Mouse (Mus musculus): ENCODE data around the gene Tceanc. TPM values are rescaled to one million over a fixed set of nuclear protein-coding genes. Genes with fewer than 3 reads are reported as not detected.
"Not testable (repeated sequence)": the region's sequence is repeated elsewhere in the genome, so short reads cannot be mapped to it uniquely, and the experiment has no call there.

Gene Tceanc
- polyA plus RNA-seq, 1 experiment from 2014 or later = 4.0 TPM

DNA sequence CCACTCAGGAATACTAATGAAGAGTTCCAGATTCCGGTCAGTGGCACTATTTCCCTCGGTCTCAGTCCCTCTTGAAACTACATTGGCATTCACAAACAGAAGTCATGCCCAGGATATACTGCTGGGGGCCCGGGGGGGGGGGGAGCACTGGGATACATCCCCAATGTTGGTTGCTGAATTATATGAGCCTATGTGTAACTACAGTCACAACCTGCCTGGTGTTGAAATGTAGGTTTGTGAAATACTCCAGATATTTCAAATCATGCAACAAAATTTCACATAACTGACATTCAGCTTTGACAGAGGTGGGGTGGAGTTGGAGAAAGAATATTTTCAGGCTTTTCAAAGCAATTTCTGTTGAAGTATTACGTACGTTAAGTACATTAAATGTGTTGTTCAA is 2.4 kb upstream of the Tceanc start:
- 81% methylated on average over 5 of the region's 5 CpGs for WGBS
- H3K27ac ChIP-seq (replicated peaks) = no peak overlapping the region
- no peak overlapping the region for H3K4me2 ChIP-seq
- no peaks in the 10 kb centered on the region; the same call in 1 of the 2 replicates for H3K27me3 ChIP-seq (replicated peaks)
- no peaks in the 10 kb centered on the region for H3K4me1 ChIP-seq
- no peak overlapping the region for H3K9ac ChIP-seq (replicated peaks)
- no peaks in the 10 kb centered on the region for H3K9me3 ChIP-seq (replicated peaks)
- H3K36me3 ChIP-seq = no peaks in the 10 kb centered on the region
- no peak overlapping the region for H3K4me3 ChIP-seq (replicated peaks)
- no peak for ATAC-seq (ENCODE audit: low FRiP score)

DNA sequence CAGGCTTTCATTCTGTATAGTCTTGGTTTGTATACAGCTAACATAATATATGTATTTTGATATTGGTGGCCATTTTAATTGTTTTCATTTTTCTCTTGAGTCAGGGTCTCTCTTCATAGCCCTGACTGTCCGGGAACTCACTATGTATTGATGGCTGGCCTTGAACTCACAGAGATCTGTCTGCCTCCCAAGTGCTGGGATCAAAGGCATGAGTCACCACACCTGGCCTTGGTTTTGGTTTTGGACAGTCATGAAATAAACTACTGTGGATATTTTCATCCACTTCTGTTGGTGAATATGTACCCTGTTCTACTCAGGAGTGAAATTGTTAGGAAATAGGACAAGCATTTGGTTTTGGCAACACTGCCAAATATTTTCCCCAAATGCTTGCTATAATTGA is 1.7 kb downstream of the Tceanc start:
- no peak overlapping the region for H3K9ac ChIP-seq (replicated peaks)
- peaks cover 7% of the 10 kb centered on the region; the same call in 1 of the 2 replicates for H3K27me3 ChIP-seq (replicated peaks)
- ATAC-seq (ENCODE audit: low FRiP score) = no peak
- H3K9me3 ChIP-seq (replicated peaks) = no peaks in the 10 kb centered on the region
- no peak overlapping the region for H3K4me3 ChIP-seq (replicated peaks)
- H3K4me2 ChIP-seq = no peak overlapping the region
- H3K27ac ChIP-seq (replicated peaks) = no peak overlapping the region
- no peaks in the 10 kb centered on the region; the same call in 1 of the 2 replicates for H3K4me1 ChIP-seq
- H3K36me3 ChIP-seq = no peaks in the 10 kb centered on the region
- 85% methylated on average over 1 of the region's 1 CpGs for WGBS

DNA sequence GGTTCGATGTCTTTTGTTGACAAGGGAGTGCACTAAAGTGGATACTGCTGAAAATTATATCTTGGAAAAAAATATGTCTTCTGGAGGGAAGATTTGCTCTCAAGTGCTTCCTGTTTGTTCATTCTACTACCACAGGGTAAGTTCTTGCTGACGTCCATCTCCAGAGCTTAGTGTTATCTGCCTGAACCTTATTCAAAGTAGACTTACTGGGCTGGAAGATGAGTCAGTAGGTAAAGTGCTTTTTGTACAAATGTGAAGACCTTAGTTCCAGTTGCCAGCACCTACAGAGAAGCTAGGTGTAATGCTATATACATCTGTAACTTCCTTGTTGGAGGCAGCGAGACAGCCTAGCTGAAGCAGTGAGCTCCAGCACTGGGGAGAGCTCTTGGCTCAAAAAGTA is 2.4 kb downstream of the Tceanc start:
- no peak for ATAC-seq (ENCODE audit: low FRiP score)
- Histone ChIP-seq H3K4me2 (no peak overlapping the region), H3K4me3 (replicated peaks) (no peak overlapping the region), H3K36me3 (no peaks in the 10 kb centered on the region), H3K27me3 (replicated peaks) (peaks cover 7% of the 10 kb centered on the region; the same call in 1 of the 2 replicates), H3K9me3 (replicated peaks) (no peaks in the 10 kb centered on the region), H3K9ac (replicated peaks) (no peak overlapping the region), H3K4me1 (no peaks in the 10 kb centered on the region; the same call in 1 of the 2 replicates), H3K27ac (replicated peaks) (no peak overlapping the region)
- WGBS = 93% methylated on average over 3 of the region's 3 CpGs

DNA sequence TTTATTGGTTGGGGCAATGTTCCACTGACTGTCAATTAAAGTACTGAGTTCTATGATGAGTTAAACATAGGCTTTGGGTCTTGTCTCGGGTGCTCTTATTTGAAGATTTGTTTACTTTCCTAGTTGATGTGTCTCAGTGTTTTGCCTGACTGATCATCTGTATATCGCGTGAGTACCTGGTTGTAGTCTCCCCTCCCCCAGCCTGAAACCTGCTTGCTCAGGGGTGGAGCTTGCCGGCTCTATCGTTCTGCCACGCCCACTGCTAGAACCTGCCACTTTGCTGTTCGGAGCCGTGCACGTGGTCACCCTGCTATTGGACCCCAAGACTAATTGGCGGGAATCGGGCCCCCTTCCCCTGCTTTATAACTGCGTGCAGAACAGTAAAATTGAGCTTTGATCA is 4.3 kb downstream of the Tceanc start:
- peak overlapping the region; percentile 42 for H3K4me2 ChIP-seq
- H3K9ac ChIP-seq (replicated peaks); H3K27me3 ChIP-seq (replicated peaks); H3K4me3 ChIP-seq (replicated peaks); H3K4me1 ChIP-seq; H3K9me3 ChIP-seq (replicated peaks); H3K27ac ChIP-seq (replicated peaks); ATAC-seq (ENCODE audit: low FRiP score); H3K36me3 ChIP-seq: not testable (repeated sequence)
- 20% methylated on average over 12 of the region's 12 CpGs for WGBS

DNA sequence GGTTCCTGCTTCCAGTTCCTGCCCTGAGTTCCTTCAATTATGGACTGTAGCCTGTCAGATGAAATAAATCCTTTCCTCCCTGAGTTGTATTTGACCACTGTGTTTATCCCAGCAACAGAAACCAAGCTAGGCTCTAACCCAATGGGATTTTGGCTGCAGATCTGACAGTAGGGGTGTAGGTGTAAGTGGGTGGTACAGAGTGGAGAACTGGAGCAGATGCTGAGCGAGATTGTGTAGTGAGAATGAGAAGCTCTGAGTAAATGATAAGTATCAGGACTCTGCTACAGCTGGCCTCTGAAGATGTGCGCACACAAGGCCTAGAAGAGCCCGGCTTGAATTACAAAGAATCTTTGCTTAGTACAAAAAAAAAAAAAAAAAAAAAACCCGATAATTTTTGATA is 6.3 kb downstream of the Tceanc start:
- Histone ChIP-seq H3K9me3 (replicated peaks) (no peaks in the 10 kb centered on the region), H3K27me3 (replicated peaks) (peaks cover 7% of the 10 kb centered on the region; the same call in 1 of the 2 replicates), H3K9ac (replicated peaks) (no peak overlapping the region), H3K4me1 (no peaks in the 10 kb centered on the region; the same call in 1 of the 2 replicates), H3K4me3 (replicated peaks) (no peak overlapping the region), H3K36me3 (no peaks in the 10 kb centered on the region), H3K4me2 (no peak overlapping the region), H3K27ac (replicated peaks) (no peak overlapping the region)
- 98% methylated on average over 4 of the region's 4 CpGs for WGBS
- no peak for ATAC-seq (ENCODE audit: low FRiP score)

DNA sequence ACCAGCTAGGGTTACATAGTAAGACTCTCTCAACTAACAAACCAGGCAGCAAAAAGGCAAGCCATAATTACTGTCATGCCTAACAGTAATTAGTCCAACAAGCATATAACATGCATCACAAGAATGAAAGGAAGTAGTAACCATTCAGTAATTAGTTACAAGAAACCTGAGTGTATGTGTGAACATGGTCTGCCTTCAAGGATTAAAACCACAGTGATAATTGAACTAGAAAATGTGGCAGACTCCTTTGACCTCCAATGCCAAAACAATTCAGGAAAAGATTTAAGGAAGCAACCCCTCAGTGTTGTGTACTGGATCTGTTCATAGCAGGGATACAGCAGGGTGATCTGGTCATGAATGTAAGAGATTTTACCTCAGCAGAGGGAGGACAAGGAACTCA is 7.3 kb downstream of the Tceanc start:
- Histone ChIP-seq H3K9ac (replicated peaks) (no peak overlapping the region), H3K36me3 (no peaks in the 10 kb centered on the region), H3K27me3 (replicated peaks) (peaks cover 7% of the 10 kb centered on the region; the same call in 1 of the 2 replicates), H3K4me3 (replicated peaks) (no peak overlapping the region), H3K27ac (replicated peaks) (no peak overlapping the region), H3K4me2 (0 out of 2 replicates have a peak overlapping the region, but pooled peaks have one; percentile 44), H3K4me1 (no peaks in the 10 kb centered on the region; the same call in 1 of the 2 replicates), H3K9me3 (replicated peaks) (no peaks in the 10 kb centered on the region)
- no peak for ATAC-seq (ENCODE audit: low FRiP score)

DNA sequence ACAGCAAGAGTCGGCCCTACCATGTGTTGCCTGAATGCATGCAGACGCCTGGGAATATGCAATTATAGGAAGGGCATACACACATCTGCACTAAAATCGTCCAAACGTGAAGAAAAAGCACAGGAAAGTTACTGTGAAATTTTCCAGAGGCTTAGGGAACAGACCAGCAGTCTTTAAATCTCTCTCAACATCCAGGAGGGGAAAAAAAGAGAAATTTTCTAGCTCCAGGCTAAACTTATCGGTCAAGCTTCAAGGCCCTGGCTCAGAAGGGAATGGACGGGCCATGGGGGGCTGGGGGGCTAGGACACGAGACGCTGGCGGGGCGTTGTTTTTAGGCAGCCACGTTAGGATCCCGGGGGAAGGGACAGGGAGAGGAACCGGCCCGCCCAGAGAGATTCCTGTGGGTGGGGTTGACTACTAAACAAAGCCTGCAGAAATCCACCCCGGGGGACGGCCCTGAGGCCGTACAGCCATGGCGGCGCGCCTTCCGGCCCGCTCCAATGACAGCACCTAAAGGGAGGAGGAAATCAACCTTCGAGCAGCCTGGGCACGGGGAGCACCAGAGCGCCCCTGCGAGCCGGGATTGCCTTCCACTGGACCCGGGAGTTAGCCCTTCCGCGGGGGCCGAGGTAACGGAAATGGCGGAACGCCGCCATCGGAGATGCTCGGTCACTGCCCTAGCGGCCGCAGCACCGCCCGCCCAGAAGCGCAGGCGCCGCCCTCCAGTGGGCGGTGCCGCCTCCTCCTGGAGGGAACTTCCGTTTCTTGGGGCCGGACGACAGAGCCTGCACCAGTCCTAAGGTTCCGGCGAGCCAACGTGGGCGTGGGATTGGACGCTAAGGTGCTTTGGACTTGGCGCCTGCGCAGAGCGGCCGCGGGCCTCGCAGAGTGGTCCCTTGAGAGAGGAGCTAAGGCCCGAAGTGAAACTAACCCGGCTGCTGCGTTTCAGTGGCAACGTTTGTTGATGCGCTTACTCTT is 8.3 kb downstream of the Tceanc start:
- H3K4me3 ChIP-seq (replicated peaks) = peak overlapping the region; percentile 54
- ATAC-seq (ENCODE audit: low FRiP score) = peak; percentile 99
- H3K4me1 ChIP-seq = no peaks in the 10 kb centered on the region; the same call in 1 of the 2 replicates
- H3K9ac ChIP-seq (replicated peaks) = peak overlapping the region; percentile 67
- peak overlapping the region; percentile 98 for H3K27ac ChIP-seq (replicated peaks)
- H3K36me3 ChIP-seq = no peaks in the 10 kb centered on the region
- 0 out of 2 replicates have a peak, but pooled peaks cover 4% of the 10 kb centered on the region for H3K27me3 ChIP-seq (replicated peaks)
- no peaks in the 10 kb centered on the region for H3K9me3 ChIP-seq (replicated peaks)
- peak overlapping the region; percentile 51 for H3K4me2 ChIP-seq
- WGBS = 23% methylated on average over 59 of the region's 65 CpGs

DNA sequence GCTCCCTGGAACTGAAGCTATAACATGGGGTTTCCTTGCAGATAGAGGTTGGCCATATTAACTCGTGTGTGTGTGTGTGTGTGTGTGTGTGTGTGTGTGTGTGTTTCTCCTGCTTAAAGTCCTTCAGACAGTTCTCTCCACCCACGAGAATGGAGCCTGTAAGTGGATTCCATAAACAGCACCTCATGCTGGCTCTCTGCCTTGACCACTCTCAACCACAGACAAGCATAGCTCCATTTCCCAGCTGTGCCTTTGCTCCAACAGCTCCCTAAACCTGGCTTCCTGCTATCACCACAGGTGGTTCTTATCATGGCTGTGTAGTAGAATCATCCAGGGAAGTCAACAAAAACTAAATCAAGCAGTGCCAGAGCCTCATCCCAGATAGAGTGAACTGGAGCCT is 13.9 kb downstream of the Tceanc start:
- Histone ChIP-seq H3K36me3 (no peaks in the 10 kb centered on the region), H3K4me2 (no peak overlapping the region), H3K9ac (replicated peaks) (no peak overlapping the region), H3K27me3 (replicated peaks) (no peaks in the 10 kb centered on the region), H3K9me3 (replicated peaks) (no peaks in the 10 kb centered on the region), H3K27ac (replicated peaks) (no peak overlapping the region), H3K4me3 (replicated peaks) (no peak overlapping the region), H3K4me1 (no peaks in the 10 kb centered on the region)
- no peak for ATAC-seq (ENCODE audit: low FRiP score)
- WGBS = 70% methylated on average over 2 of the region's 2 CpGs

DNA sequence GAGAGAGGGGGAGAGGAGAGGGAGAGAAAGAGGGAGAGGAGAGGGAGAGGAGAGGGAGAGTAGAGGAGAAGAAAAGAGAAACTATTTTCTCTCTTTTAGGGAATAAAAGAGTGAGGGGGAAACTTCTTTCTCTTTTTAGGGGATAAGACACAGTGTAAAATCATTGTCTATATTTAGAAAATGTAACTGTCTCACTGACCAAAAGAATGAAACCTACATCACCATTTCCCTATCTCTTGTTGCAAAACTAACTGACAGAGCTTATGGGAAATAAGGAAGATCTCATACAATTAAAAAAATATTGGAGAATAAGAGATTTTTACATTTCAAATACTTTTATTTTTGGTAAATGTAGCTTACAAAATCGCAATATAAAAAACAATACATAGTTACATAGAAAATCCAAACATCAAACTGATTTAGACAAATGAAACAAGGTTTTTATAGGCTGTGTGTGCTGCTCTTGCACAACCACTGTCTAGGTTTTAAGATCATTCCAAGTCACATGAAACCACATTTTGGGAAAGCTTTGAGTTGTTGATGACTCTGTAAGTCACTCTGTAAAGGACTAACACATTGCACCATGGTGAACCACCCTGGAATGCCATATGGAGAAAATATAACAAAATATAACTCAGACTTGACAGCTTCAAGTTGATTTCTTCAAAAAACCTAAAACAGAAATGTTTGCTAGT is 18.7 kb downstream of the Tceanc start:
- H3K4me2 ChIP-seq = no peak overlapping the region
- H3K9me3 ChIP-seq (replicated peaks) = no peaks in the 10 kb centered on the region
- H3K4me3 ChIP-seq (replicated peaks) = no peak overlapping the region
- no peak overlapping the region for H3K9ac ChIP-seq (replicated peaks)
- H3K27me3 ChIP-seq (replicated peaks) = no peaks in the 10 kb centered on the region
- no peaks in the 10 kb centered on the region for H3K36me3 ChIP-seq
- no peaks in the 10 kb centered on the region for H3K4me1 ChIP-seq
- H3K27ac ChIP-seq (replicated peaks) = no peak overlapping the region
- no peak for ATAC-seq (ENCODE audit: low FRiP score)
- 59% methylated on average over 1 of the region's 1 CpGs for WGBS

DNA sequence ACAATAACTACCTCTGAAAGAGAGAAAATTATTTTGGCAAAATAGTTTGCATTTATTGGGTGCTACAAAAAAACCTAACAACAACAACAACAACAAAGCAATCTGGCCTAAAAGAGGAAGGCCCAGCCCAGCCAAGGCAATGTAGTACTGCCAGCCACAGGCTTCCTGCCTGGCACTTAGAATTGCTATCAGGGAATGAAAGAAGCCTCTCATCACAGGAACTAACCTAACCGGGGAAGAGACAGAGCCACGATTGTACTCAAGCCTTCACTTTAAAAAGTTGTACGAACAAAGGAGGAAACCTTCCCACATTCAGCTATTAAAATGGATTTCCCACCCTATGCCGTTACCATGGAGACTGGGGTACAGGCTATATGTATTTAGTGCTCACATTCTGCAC is 20.6 kb downstream of the Tceanc start:
- Histone ChIP-seq H3K4me1 (no peaks in the 10 kb centered on the region), H3K9me3 (replicated peaks) (no peaks in the 10 kb centered on the region), H3K4me3 (replicated peaks) (no peak overlapping the region), H3K9ac (replicated peaks) (no peak overlapping the region), H3K36me3 (no peaks in the 10 kb centered on the region), H3K27me3 (replicated peaks) (no peaks in the 10 kb centered on the region), H3K27ac (replicated peaks) (no peak overlapping the region), H3K4me2 (no peak overlapping the region)
- WGBS = 35% methylated on average over 4 of the region's 4 CpGs
- no peak for ATAC-seq (ENCODE audit: low FRiP score)

DNA sequence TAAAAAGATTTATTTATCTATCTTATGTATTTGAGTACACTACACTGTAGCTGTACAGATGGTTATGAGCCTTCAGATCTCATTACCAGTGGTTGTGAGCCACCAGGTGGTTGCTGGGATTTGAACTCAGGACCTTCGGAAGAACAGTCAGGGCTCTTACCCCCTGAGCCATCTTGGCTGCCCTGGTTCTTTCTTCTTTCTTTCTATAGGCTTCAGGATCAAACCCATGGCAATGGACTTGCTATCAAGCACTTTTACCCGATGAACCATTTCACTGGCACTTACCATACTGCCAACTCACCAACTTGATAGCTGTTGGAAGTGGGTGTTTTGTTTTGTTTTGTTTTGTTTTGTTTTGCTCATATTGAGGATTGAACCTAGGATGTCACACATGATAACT is 23.3 kb downstream of the Tceanc start:
- Histone ChIP-seq H3K27me3 (replicated peaks) (no peaks in the 10 kb centered on the region), H3K36me3 (no peaks in the 10 kb centered on the region), H3K27ac (replicated peaks) (no peak overlapping the region), H3K4me1 (no peaks in the 10 kb centered on the region), H3K4me3 (replicated peaks) (no peak overlapping the region), H3K9me3 (replicated peaks) (no peaks in the 10 kb centered on the region), H3K4me2 (no peak overlapping the region), H3K9ac (replicated peaks) (no peak overlapping the region)
- 98% methylated on average over 2 of the region's 2 CpGs for WGBS
- no peak for ATAC-seq (ENCODE audit: low FRiP score)
